Mouse (Mus musculus) left cerebral cortex, postnatal 4 days (tissue): Measurements from ENCODE around the gene Creld1. TPM values are rescaled to one million over a fixed set of nuclear protein-coding genes. Genes with fewer than 3 reads are reported as not detected.

ENCODE experiments used
- DNase-seq: peaks from one replicate; pipeline ENCODE4 v3.0.0-alpha.2; 2022
- intact Hi-C: fragments of 180-260 bp; cut with DNase I; formaldehyde crosslinking; loops from one replicate; pipeline ENCODE4 v1.15.1; 2025
- total RNA-seq, 2 experiments: library from RNA; stranded (reverse); gene quantifications; 2 replicates each; pipeline ENCODE4 v1.2.3; 2021

Creld1 gene
- total RNA-seq, 2 experiments from 2014 or later = 80.4 to 82.1 TPM

GRCm38 (mm10) chr6:113469021-113469420 lies 14.1 kb upstream of the Creld1 start:
- intact Hi-C loops = no loop called here
- peak; percentile 69 for DNase-seq

DNA sequence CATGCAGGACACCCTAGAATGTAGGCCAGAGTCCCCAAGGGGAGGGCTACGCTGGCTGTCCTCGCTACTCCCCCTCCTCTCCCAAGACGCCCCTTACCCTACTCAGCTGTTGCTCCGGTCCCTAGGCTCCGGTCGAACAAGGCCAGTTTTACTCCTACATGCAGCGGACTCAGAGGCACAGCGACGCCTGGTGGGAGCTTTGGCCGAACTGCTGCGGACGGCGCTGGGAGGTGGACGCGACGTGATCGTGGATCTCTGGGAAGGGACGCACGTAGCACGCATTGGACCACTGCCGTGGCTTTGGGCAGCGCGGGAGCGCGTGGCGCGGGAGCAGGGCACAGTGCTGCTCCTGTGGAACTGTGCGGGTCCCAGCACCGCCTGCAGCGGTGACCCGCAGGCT lies 13.7 kb upstream of the Creld1 start:
- intact Hi-C loops = no loop called here
- peak; percentile 80 for DNase-seq

GRCm38 (mm10) chr6:113471297-113471936 lies 11.7 kb upstream of the Creld1 start, which contains the start of gene Il17rc:
Gene Il17rc, plus strand, starts transcription at chr6:113471427.
- intact Hi-C loops = no loop called here
- no peak for DNase-seq

GRCm38 (mm10) chr6:113472061-113472460 lies 11.0 kb upstream of the Creld1 start:
- intact Hi-C loops = no loop called here
- DNase-seq = no peak

DNA sequence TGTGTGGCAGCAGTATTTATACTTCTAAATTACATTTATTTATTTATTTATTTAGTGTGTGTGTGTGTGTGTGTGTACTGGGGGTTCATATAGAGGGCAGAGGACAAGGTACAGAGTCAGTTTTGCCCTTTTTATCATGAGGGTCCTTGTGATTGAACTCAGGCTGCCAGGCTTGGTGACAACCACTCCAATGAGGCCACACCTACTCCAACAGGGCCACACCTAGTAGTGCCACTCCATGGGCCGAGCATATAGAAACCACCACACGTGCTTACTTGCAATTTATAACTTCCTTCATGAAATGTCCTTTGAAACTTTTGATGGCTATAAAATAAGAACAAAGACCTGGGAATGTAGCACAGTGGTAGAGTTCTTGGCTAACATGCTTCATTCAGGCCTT lies 9.9 kb upstream of the Creld1 start:
- DNase-seq = no peak
- intact Hi-C loops = no loop called here

GRCm38 (mm10) chr6:113473715-113474114 lies 9.4 kb upstream of the Creld1 start:
- no peak for DNase-seq
- intact Hi-C loops = no loop called here

- intact Hi-C loops = no loop called here
- no peak for DNase-seq
These were observed 5.7 kb upstream of the Creld1 start for GRCm38 (mm10) chr6:113477353-113477752.

GRCm38 (mm10) chr6:113478906-113479305 lies 4.2 kb upstream of the Creld1 start:
- no peak for DNase-seq
- intact Hi-C loops = no loop called here

- intact Hi-C loops = no loop called here
These were observed 2.3 kb upstream of the Creld1 start for GRCm38 (mm10) chr6:113480555-113481373.

GRCm38 (mm10) chr6:113482477-113483099 lies 509 bp upstream of the Creld1 start:
- DNase-seq = no peak
- intact Hi-C loops = no loop called here

More at GRCm38 (mm10) chr6:113480555-113481373, 2.3 kb upstream of the Creld1 start:
- DNase-seq = no peak

GRCm38 (mm10) chr6:113483729-113484128 lies 632 bp downstream of the Creld1 start:
- peak; percentile 53 for DNase-seq
- intact Hi-C loops = no loop called here

DNA sequence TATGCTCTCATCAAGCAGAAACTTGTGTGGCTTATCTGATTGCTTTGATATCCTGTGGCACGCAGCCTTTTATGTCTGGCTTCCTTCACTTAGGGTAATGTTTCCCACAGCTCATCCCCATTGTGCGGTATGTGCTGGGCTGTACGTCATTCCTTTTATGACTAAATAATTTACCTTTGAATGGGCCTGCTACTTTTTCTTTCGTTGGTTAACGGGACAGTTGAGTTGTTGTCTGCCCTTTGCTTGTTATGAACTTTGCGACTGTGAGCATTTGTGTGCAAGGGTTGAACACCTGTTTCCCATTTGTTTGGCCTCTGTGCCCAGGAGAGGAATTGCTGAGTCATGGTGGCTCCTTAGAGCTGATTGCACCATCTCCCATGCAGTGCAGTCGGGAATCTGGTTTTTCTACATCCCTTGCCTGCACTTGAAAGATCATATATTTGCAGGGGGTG lies 4.1 kb downstream of the Creld1 start:
- intact Hi-C loops = no loop called here

DNA sequence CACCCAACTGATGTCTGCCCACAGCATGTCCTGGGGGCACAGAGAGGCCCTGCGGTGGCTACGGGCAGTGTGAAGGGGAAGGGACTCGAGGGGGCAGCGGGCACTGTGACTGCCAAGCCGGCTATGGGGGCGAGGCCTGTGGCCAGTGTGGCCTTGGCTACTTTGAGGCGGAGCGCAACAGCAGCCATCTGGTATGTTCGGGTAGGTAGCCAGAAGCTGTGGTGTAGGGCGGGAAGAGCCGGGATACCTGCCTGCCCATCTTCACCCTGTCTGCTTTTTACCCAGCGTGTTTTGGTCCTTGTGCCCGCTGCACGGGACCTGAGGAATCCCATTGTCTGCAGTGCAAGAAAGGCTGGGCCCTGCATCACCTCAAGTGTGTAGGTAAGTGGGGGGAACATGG lies 6.3 kb downstream of the Creld1 start:
- no peak for DNase-seq
- intact Hi-C loops = no loop called here

More for the DNA sequence above, 4.1 kb downstream of the Creld1 start:
- DNase-seq = no peak

GRCm38 (mm10) chr6:113492101-113492864 lies 9.2 kb downstream of the Creld1 start:
- intact Hi-C loops = no loop called here
- DNase-seq = no peak

- peak; percentile 82 for DNase-seq
- intact Hi-C loops = no loop called here
These were observed 11.2 kb downstream of the Creld1 start for GRCm38 (mm10) chr6:113494258-113494788.

GRCm38 (mm10) chr6:113495071-113495675 lies 12.1 kb downstream of the Creld1 start:
- DNase-seq = peak; percentile 31
- intact Hi-C loops = no loop called here

GRCm38 (mm10) chr6:113499346-113499745 lies 16.2 kb downstream of the Creld1 start:
- intact Hi-C loops = no loop called here
- DNase-seq = no peak

GRCm38 (mm10) chr6:113501388-113502084 lies 18.4 kb downstream of the Creld1 start, which contains the start of gene Prrt3:
Gene Prrt3, minus strand, starts transcription at chr6:113501931.
- intact Hi-C loops = no loop called here
- peak; percentile 72 for DNase-seq

DNA sequence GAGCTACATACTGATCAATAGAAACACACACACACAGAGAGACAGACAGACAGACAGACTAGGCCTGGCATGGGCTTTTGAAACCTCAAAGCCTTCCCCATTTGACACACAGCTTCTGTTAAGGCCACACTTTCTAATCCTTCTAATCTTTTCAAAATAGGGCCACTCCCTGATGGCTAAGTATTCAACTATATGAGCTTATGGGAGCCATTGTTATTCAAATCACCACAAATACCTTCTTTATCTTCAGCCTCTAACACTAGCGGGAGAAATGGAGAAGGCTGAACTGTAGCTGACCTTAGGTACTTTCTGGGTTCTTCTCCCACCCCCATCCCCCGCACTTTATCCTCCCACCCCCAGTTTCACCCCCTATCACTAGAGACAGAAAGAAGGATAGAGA lies 19.7 kb downstream of the Creld1 start:
- intact Hi-C loops = no loop called here
- DNase-seq = no peak
